Mouse (Mus musculus) ovary, adult 18-20 months (tissue): ENCODE data around the gene Ehhadh.

Experiments
- DNase-seq: peaks from one replicate; pipeline ENCODE4 v3.0.0; 2022; ENCODE audit warnings: low spot score, mixed read lengths

Ehhadh gene

DNA sequence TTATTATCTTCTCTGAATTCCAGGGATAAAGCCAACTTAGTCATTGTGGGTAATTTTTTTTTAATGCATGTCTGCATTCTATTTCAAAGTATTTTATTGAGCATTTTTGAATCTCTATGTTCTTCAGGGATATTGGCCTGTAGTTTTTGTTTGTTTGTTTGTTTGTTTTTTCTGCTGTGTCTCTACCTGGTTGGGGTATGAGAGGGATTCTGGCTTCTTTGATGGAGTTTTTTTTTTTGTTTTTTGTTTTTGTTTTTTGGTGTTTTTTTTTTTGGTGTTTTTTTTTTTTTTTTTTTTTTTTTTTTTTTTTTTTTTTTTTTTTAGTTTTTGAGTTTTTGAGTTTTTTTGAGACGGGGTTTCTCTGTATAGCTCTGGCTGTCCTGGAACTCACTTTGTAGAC, 52.0 kb downstream of the Ehhadh start:
- DNase-seq: no peak

DNA sequence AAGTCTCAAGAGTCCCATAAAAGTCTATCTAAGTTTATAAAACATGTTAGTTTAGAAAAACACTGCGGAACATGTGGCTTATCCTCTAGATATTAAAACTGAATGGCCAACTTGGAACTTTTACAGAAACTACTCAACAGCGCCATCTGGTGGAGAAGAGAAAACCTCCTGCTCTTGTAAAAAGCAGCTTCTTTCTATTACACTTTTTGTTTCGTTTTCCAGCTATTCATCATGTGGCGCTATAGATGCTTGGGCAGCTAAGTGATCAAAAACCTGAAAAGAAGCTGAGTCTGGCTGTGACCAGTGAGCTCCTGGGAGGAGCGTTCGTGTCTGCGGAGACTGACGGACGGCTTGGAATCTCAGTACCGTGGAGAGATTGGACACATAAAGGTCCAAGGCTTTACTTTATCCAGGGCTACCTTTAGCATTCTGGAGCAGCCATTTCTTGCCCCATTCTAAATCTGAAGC, 59.7 kb downstream of the Ehhadh start:
- no peak for DNase-seq

DNA sequence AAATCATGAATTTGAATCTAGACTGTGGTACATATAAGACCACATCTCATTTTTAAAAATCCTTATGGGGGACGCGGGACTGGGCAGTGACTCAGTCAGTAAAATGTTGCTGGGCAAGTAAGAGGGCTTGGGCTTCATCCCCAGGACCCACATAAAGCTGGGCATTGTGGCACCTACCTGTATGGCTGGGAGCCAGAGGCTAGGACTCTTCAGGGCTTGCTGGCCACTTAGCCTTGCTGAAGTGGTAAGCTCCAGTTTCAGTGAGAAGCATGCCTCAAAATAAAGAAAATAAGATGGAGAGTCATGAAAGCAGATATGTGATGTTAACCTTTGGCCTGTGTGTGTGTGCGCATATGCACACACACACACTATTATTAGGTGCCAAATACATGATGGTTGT, 60.2 kb downstream of the Ehhadh start:
- DNase-seq: no peak

DNA sequence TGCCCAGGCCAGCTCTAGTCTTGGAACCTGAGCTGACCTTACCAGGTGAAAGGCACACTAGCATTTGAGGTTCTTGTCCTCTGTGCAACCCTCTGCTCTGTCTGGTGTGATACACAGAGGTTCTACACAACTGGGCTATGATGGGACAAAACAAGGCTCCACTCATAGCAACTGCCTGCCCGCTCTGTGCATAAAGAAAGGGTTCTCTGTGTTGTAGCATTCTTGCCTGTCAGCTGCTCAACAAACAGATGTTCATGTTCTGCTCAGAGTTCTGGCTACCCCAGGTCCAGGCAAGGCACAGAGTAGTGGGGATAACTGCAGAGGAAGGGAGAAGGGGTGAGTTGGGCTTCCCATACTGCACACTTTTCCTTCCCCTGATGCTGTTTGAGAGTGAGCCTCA, 63.3 kb downstream of the Ehhadh start:
- DNase-seq: no peak

DNA sequence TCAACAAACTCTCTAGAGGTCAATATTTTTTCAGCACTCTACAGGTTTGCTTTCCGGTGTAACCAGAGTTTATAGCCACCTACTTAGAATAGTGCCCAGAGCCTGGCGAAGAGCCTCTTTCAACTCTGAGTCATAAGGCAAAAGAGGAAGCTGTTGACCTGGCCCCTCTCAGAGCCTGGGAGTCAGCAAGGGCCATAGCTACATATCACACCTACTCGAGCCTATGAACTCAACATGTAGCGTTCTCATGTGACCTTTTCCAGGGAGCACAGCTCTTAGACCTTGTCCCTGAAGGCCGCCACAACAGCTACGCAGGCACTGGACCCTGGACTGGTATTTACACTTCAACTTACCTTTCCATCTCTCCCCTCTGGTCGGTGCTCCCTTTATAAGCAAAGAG, 67.8 kb downstream of the Ehhadh start:
- no peak for DNase-seq

DNA sequence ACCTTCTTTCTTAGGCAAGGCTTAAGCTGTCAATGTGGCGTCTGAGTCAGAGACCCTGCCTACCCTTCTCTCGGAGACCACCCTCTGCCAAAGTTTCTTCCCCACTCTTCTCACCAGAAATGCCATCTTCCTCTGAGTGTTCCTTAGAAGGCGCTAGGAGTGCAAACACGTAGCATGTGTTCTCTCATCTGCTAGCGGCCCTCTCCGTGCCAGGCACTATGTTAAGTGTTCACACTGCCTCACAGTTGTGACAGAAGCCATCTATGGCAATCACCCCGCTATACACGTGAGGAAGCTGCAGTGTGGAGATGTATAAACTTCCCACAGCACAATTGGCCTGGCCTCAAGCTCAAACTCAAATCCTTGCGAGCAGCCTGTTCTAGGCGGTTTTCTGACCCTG, 73.1 kb downstream of the Ehhadh start:
- no peak for DNase-seq
